Mouse (Mus musculus): Measurements from ENCODE around the gene Tmem119.

GRCm38 (mm10) chr5:113845627-113846026 lies 45.3 kb upstream of the Tmem119 start:
- TF ChIP-seq E2F4 (IDR thresholded peaks at IDR 0.05; ENCODE audit: borderline replicate concordance, low read depth, low read length) (no peak), TCF12 (IDR thresholded peaks at IDR 0.05; ENCODE audit: low read depth, low read length) (no peak), POLR2A (IDR thresholded peaks at IDR 0.05; ENCODE audit: control insufficient read depth in 1 of 2, insufficient read depth in 1 of 2, low read depth in 1 of 2, low read length in 2 of 2, poor library complexity in 1 of 2) (no peak), TAL1 (IDR thresholded peaks at IDR 0.05; ENCODE audit: low read length) (no peak), ETS1 (IDR thresholded peaks at IDR 0.05; ENCODE audit: low read depth, low read length) (no peak), EP300 (IDR thresholded peaks at IDR 0.05; ENCODE audit: low read depth in 1 of 2, low read length in 2 of 2) (no peak), TBP (IDR thresholded peaks at IDR 0.05; ENCODE audit: low read depth, low read length) (no peak), MAX (IDR thresholded peaks at IDR 0.05; ENCODE audit: low read length) (no peak), KAT2A (conservative IDR thresholded peaks at IDR 0.05; ENCODE audit: low read depth, low read length) (no peak), RAD21 (IDR thresholded peaks at IDR 0.05; ENCODE audit: low read depth, low read length) (no peak)

Data from MEL (cell line).